Mouse (Mus musculus): ENCODE data around the gene Mast4. TPM values are rescaled to one million over a fixed set of nuclear protein-coding genes. Genes with fewer than 3 reads are reported as not detected.

Gene Mast4
- polyA plus RNA-seq, 1 experiment, result 10.8 TPM

DNA sequence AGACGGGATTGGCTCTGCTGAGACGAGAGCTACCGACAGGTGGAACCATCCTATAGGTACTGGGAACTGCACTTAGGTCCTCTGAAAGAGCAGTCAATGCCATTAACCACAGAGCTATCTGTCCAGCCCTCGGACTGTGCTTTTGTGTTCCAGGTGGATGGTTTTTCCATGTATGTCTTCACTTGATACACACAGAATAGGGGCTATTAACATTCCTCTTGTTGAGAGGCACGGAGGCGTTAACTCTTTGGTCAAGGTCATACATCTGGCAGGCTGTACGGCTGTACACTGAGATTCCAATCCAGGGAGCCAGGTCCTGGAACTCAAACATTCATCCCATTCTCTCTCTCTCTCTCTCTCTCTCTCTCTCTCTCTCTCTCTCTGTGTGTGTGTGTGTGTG lies 205.6 kb downstream of the Mast4 start:
- TF ChIP-seq USF1 (IDR thresholded peaks at IDR 0.05; ENCODE audit: low read depth), result no peak
- TF ChIP-seq MYOD1 (IDR thresholded peaks at IDR 0.05; ENCODE audit: control insufficient read depth, insufficient read length, low read depth), result no peak
- TF ChIP-seq MAX (IDR thresholded peaks at IDR 0.05), result no peak
- TF ChIP-seq MYOG (IDR thresholded peaks at IDR 0.05; ENCODE audit: control insufficient read depth, extremely low read depth, insufficient read length), result no peak
- TF ChIP-seq CTCF (IDR thresholded peaks at IDR 0.05; ENCODE audit: control insufficient read depth, insufficient read depth, insufficient read length), result no peak
- Histone ChIP-seq H3K4me3 (ENCODE audit: insufficient read depth, poor library complexity, severe bottlenecking) (no peak overlapping the region), H3K79me3 (ENCODE audit: low read depth) (no peaks in the 10 kb centered on the region), H3K36me3 (ENCODE audit: control insufficient read depth, insufficient read depth) (no peaks in the 10 kb centered on the region), H3ac (ENCODE audit: control insufficient read depth, insufficient read length, low read depth) (no peak overlapping the region), H3K27me3 (ENCODE audit: control insufficient read depth, insufficient read depth, insufficient read length) (no peaks in the 10 kb centered on the region), H3K79me2 (ENCODE audit: control insufficient read depth, insufficient read depth) (no peaks in the 10 kb centered on the region)

GRCm38 (mm10) chr13:103127594-103127993 lies 206.7 kb downstream of the Mast4 start:
- TF ChIP-seq MYOD1 (IDR thresholded peaks at IDR 0.05; ENCODE audit: control insufficient read depth, insufficient read length, low read depth) (no peak), MYOG (IDR thresholded peaks at IDR 0.05; ENCODE audit: control insufficient read depth, extremely low read depth, insufficient read length) (no peak), MAX (IDR thresholded peaks at IDR 0.05) (no peak), CTCF (IDR thresholded peaks at IDR 0.05; ENCODE audit: control insufficient read depth, insufficient read depth, insufficient read length) (no peak), CEBPB (IDR thresholded peaks at IDR 0.05; ENCODE audit: low read depth) (no peak), FOSL1 (IDR thresholded peaks at IDR 0.05; ENCODE audit: insufficient read depth, low read length, poor library complexity, severe bottlenecking) (no peak), USF1 (IDR thresholded peaks at IDR 0.05; ENCODE audit: low read depth) (no peak)
- no peaks in the 10 kb centered on the region for H3K27me3 ChIP-seq (ENCODE audit: control insufficient read depth, insufficient read depth, insufficient read length)
- no peaks in the 10 kb centered on the region for H3K36me3 ChIP-seq (ENCODE audit: control insufficient read depth, insufficient read depth)
- no peak overlapping the region for H3K4me3 ChIP-seq (ENCODE audit: insufficient read depth, poor library complexity, severe bottlenecking)
- H3K79me3 ChIP-seq (ENCODE audit: low read depth), result no peaks in the 10 kb centered on the region
- H3ac ChIP-seq (ENCODE audit: control insufficient read depth, insufficient read length, low read depth), result no peak overlapping the region
- no peaks in the 10 kb centered on the region for H3K79me2 ChIP-seq (ENCODE audit: control insufficient read depth, insufficient read depth)

DNA sequence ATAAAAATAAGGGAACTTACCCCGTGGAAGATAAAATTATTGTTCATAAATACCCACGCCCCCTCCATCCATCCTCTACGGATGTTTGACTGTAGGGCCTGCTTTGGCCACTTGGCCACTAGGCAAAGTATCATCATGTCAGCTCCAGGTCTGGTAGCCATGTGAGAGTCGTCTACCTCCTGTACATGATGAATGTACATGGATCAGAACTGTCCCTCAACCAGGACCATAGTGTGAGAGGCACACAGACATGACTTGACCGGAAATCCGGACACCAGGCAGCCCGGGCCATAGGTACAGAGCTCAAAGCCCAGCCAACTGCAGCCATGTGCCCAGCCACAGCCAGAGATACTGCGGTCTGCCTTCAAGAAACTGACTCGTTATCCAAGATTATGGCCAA lies 210.6 kb downstream of the Mast4 start:
- no peak overlapping the region for H3ac ChIP-seq (ENCODE audit: control insufficient read depth, insufficient read length, low read depth)
- no peaks in the 10 kb centered on the region for H3K79me2 ChIP-seq (ENCODE audit: control insufficient read depth, insufficient read depth)
- no peak overlapping the region for H3K4me3 ChIP-seq (ENCODE audit: insufficient read depth, poor library complexity, severe bottlenecking)
- no peaks in the 10 kb centered on the region for H3K27me3 ChIP-seq (ENCODE audit: control insufficient read depth, insufficient read depth, insufficient read length)
- no peaks in the 10 kb centered on the region for H3K79me3 ChIP-seq (ENCODE audit: low read depth)
- no peaks in the 10 kb centered on the region for H3K36me3 ChIP-seq (ENCODE audit: control insufficient read depth, insufficient read depth)
- TF ChIP-seq MAX (IDR thresholded peaks at IDR 0.05), result no peak
- TF ChIP-seq MYOD1 (IDR thresholded peaks at IDR 0.05; ENCODE audit: control insufficient read depth, insufficient read length, low read depth), result no peak
- no peak for TF ChIP-seq FOSL1 (IDR thresholded peaks at IDR 0.05; ENCODE audit: insufficient read depth, low read length, poor library complexity, severe bottlenecking)
- TF ChIP-seq CEBPB (IDR thresholded peaks at IDR 0.05; ENCODE audit: low read depth), result no peak
- TF ChIP-seq USF1 (IDR thresholded peaks at IDR 0.05; ENCODE audit: low read depth), result no peak
- TF ChIP-seq MYOG (IDR thresholded peaks at IDR 0.05; ENCODE audit: control insufficient read depth, extremely low read depth, insufficient read length), result no peak
- no peak for TF ChIP-seq CTCF (IDR thresholded peaks at IDR 0.05; ENCODE audit: control insufficient read depth, insufficient read depth, insufficient read length)

GRCm38 (mm10) chr13:103121796-103122792 lies 212.2 kb downstream of the Mast4 start:
- no peaks in the 10 kb centered on the region for H3K36me3 ChIP-seq (ENCODE audit: control insufficient read depth, insufficient read depth)
- H3K79me3 ChIP-seq (ENCODE audit: low read depth), result no peaks in the 10 kb centered on the region
- no peaks in the 10 kb centered on the region for H3K27me3 ChIP-seq (ENCODE audit: control insufficient read depth, insufficient read depth, insufficient read length)
- TF ChIP-seq MYOD1 (IDR thresholded peaks at IDR 0.05; ENCODE audit: control insufficient read depth, insufficient read length, low read depth), result no peak
- TF ChIP-seq MYOG (IDR thresholded peaks at IDR 0.05; ENCODE audit: control insufficient read depth, extremely low read depth, insufficient read length), result no peak
- TF ChIP-seq CTCF (IDR thresholded peaks at IDR 0.05; ENCODE audit: control insufficient read depth, insufficient read depth, insufficient read length), result no peak
- TF ChIP-seq USF1 (IDR thresholded peaks at IDR 0.05; ENCODE audit: low read depth), result no peak
- TF ChIP-seq CEBPB (IDR thresholded peaks at IDR 0.05; ENCODE audit: low read depth), result no peak
- no peak for TF ChIP-seq MAX (IDR thresholded peaks at IDR 0.05)
- no peak for TF ChIP-seq FOSL1 (IDR thresholded peaks at IDR 0.05; ENCODE audit: insufficient read depth, low read length, poor library complexity, severe bottlenecking)
- H3K79me2 ChIP-seq (ENCODE audit: control insufficient read depth, insufficient read depth), result no peaks in the 10 kb centered on the region
- no peak overlapping the region for H3ac ChIP-seq (ENCODE audit: control insufficient read depth, insufficient read length, low read depth)
- H3K4me3 ChIP-seq (ENCODE audit: insufficient read depth, poor library complexity, severe bottlenecking), result no peak overlapping the region

- no peaks in the 10 kb centered on the region for H3K36me3 ChIP-seq (ENCODE audit: control insufficient read depth, insufficient read depth)
- no peak overlapping the region for H3K4me3 ChIP-seq (ENCODE audit: insufficient read depth, poor library complexity, severe bottlenecking)
- no peaks in the 10 kb centered on the region for H3K79me3 ChIP-seq (ENCODE audit: low read depth)
- H3ac ChIP-seq (ENCODE audit: control insufficient read depth, insufficient read length, low read depth), result no peak overlapping the region
- no peaks in the 10 kb centered on the region for H3K79me2 ChIP-seq (ENCODE audit: control insufficient read depth, insufficient read depth)
- no peaks in the 10 kb centered on the region for H3K27me3 ChIP-seq (ENCODE audit: control insufficient read depth, insufficient read depth, insufficient read length)
- TF ChIP-seq MYOG (IDR thresholded peaks at IDR 0.05; ENCODE audit: control insufficient read depth, extremely low read depth, insufficient read length), result no peak
- peak; percentile 7 for TF ChIP-seq CTCF (IDR thresholded peaks at IDR 0.05; ENCODE audit: control insufficient read depth, insufficient read depth, insufficient read length)
Measured at GRCm38 (mm10) chr13:103120669-103121131, 213.6 kb downstream of the Mast4 start.

All from C2C12 (cell line).